Mouse (Mus musculus) fat pad, adult 2 months (tissue): ENCODE data around the gene Slc38a11.

ENCODE experiments used
- DNase-seq: peaks from one replicate; pipeline ENCODE4 v3.0.0-alpha.2; 2011; ENCODE audit warnings: low read depth, low spot score; ENCODE audit errors: extremely low read depth

Slc38a11 gene

GRCm38 (mm10) chr2:65331321-65331720 lies 32.5 kb downstream of the Slc38a11 start:
- DNase-seq = no peak

- DNase-seq = no peak
These were observed 41.7 kb downstream of the Slc38a11 start for GRCm38 (mm10) chr2:65321998-65322754.

DNA sequence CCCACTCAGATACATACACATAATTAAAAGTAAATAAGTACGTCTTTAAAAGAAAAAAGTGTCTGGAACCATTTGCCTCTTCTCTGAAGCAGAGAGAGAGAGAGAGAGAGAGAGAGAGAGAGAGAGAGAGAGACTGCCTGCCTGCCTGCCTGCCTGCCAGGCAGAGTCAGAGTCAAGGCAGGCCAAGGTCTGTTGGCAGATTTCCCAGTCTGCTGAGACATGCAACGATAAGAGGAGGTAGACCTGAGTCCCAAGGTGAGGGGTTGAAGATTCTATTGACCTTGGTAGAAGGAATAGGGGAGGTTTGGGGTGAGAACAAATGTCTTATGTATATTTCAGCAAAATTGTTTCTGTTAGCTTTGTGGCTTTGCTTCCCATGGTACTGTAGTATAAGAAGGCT lies 42.9 kb downstream of the Slc38a11 start:
- no peak for DNase-seq

DNA sequence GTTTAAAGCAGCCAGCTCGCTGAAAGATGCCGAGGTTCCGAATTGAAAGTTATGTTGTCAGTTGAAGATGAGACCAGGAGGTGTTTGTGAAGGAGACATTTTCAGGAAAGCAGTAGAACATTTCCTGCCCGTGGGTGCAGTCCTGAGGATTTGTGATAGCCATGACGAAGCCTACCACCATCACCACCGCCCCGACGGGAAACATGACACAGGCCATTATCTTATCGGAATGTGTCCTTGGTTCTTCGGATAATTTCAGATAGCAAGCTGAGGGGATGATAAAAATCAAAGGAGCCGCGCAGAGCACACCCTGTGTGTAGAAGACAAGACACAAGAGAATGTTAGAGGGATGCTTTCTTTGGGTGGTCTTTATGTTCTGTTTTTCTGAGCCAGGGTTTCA lies 47.1 kb downstream of the Slc38a11 start:
- DNase-seq = no peak

DNA sequence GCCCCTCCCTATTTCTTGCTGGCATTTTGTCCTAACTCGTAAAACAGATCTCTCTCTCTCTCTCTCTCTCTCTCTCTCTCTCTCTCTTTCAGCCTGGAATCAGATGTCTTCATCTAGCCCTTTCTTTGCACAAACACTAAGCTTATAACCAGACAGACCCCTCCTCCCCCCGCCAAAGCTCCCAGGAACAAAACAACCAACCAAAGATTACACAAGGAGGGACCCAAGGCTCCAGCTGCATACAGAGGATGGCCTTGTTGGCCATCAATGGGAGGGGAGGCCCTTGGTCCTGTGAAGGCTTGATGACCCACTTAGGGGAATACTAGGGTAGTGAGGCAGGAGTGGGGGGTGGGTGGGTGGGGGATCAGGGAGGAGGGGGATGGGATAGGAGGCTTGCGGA lies 52.6 kb downstream of the Slc38a11 start:
- DNase-seq = no peak

- DNase-seq = no peak
These were observed 67.3 kb downstream of the Slc38a11 start for GRCm38 (mm10) chr2:65296541-65296940.

GRCm38 (mm10) chr2:65294092-65294491 lies 69.7 kb downstream of the Slc38a11 start:
- no peak for DNase-seq

DNA sequence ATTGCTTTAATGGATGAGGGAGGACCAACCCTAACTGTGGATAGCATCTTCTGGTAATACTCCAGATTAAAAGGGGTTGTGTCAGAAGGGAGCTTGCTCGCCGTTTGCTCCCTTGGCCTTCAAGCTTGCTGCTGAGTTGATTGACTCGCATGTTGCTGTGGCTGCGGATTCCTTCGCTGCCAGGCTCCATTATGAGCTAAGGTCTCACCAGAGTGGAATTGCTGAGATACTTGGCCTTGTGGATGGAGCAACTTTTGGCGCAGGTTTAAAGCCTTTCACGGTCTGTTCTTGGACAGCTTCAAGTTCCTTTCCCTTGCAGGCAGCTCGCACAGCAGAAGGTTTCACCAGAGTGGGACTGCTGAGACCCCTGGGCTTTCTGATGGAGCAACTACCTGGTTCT lies 70.4 kb downstream of the Slc38a11 start:
- no peak for DNase-seq

GRCm38 (mm10) chr2:65289721-65290120 lies 74.1 kb downstream of the Slc38a11 start:
- DNase-seq = no peak

DNA sequence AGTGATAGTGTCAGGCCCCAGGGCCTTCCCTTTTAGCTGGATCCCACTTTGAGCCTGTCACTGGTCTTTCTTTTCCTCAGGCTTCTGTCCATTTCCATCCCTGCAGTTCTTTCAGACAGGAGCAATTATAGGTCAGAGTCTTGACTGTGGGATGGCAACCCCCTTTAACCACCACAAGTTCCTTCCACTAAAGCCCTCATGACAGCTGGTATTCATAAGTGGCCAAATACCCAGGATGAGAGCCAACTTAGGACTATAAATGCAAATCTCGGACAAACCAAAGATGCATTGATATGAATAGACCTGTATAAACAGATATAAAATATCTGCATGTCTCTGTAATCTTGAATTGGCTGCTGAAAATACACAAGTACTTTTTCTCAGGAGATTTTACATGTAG lies 75.1 kb downstream of the Slc38a11 start:
- no peak for DNase-seq

GRCm38 (mm10) chr2:65285380-65285779 lies 78.5 kb downstream of the Slc38a11 start:
- DNase-seq = peak; percentile 50

GRCm38 (mm10) chr2:65282979-65283378 lies 80.9 kb downstream of the Slc38a11 start:
- no peak for DNase-seq

- no peak for DNase-seq
These were observed 84.7 kb downstream of the Slc38a11 start for GRCm38 (mm10) chr2:65279029-65279690.

DNA sequence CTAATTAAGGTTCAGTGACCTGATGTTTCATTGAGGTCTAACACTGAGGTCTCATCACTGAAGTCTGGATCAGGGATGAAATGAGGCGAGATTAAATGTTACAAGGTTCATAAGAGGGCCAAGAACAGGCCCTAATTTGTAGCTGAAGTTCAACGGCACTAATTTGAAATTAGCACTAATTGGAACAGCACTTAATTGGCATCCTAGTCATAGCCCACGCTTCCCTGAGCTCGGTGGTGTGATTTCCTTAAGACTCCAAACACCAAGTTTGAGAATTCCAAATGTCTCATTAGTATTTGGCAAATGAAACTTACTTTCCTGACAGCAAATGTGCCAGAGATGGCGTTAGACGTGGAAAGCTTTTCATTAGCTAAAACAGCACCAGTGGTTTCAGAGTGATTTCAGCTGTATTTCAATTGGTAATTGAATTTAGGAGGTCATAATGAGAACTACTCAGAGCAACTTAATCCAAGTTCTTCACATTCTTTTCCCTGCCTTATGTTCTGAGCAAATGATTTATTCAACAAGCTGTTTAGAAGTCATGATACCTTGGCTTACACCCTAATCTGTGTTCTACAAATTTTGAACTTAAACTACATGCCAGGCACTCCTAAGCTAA lies 88.3 kb downstream of the Slc38a11 start:
- no peak for DNase-seq

DNA sequence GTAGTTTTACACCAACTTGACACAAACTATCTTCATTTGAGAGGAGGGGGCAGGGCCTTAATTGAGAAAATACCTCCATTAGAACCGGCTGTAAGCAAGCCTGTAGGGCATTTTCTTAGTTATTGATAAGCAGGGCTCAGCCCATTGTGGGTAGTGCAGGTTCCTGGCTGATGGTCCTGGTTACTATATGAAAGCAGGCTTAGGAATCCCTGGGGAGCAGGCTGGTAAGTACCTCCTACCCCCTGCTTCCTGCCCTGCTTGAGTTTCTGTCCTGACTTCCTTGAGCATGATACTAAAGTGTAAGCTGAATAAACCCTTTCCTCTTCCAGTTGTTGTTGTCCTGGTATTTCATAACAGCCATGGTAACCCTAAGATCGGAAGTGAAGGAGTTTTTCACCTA lies 89.9 kb downstream of the Slc38a11 start:
- no peak for DNase-seq

- peak; percentile 65 for DNase-seq
These were observed 95.1 kb downstream of the Slc38a11 start for GRCm38 (mm10) chr2:65268731-65269130.

DNA sequence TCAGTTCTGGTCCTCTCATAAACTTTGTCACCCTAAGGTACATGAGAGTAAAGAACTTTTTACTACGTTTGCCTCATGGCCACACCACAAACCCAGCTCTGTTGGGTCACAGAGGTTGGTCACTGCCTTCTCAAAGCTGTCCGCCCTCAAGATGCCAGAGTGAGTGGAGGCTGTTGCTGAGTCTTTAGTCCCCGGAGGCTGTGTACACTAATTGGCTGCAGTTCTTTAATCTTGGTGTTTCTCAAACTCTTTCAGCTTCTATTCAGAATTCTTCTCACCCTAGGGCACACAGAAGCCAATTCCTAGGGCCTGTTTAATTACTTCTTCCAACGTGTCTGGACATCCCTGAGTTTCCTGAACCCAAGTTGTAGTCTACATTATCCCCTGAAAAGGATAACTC lies 96.0 kb downstream of the Slc38a11 start:
- DNase-seq = peak; percentile 61

DNA sequence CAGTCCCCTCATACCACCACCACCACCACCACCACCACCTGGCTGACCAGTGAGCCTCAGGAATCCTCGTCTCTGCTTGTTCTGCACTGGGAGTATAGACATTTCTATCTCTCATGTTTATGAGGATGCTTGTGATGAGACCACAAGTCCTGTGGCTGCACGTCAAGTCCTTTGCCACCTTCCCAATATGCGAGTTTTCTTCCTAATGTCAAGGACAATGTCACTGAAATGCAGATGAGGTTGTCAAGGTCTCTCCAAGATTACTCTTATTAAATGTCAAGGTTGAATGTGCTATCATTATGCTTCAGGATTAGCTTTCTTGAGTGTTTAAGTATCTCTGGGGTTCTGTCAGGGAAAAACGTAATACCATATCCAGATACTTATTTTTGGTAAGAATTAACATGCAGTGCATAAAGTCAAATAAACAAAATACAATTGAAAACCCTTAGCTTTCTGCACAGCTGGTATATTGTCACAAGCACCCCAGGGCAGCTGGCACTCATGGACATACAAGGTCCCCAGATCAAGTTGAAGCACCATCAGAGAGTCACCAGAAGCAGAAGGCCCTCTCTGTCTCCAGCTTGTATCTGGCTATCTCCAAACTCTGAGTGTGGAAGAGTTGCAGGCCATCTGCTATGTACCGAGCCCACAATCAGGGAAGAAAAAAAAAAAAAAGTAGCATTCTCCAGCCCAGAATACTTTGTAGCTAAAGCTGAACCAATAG lies 97.1 kb downstream of the Slc38a11 start:
- DNase-seq = no peak
